Mouse (Mus musculus): ENCODE results near the gene Srebf2. TPM values are rescaled to one million over a fixed set of nuclear protein-coding genes. Genes with fewer than 3 reads are reported as not detected.

The Srebf2 gene
- polyA plus RNA-seq, 1 experiment from 2014 or later = 114 TPM

GRCm38 (mm10) chr15:82181131-82181530 lies 34.1 kb downstream of the Srebf2 start:
- WGBS = 65% methylated on average over 5 of the region's 5 CpGs
- ATAC-seq (ENCODE audit: insufficient read depth) = no peak
- Histone ChIP-seq H3K4me2 (no peak overlapping the region), H3K27ac (ENCODE audit: low read depth) (no peak overlapping the region), H3K27me3 (ENCODE audit: insufficient read depth, low read length) (no peaks in the 10 kb centered on the region), H3K9me3 (ENCODE audit: low read depth, low read length) (peaks cover 4% of the 10 kb centered on the region; the same call in 1 of the 2 replicates), H3K9ac (no peak overlapping the region), H3K4me3 (ENCODE audit: low read depth, low read length) (no peak overlapping the region), H3K4me1 (ENCODE audit: insufficient read depth) (no peaks in the 10 kb centered on the region), H3K36me3 (ENCODE audit: insufficient read depth) (peaks cover 99% of the 10 kb centered on the region)
- TF ChIP-seq CTCF (IDR thresholded peaks at IDR 0.05; ENCODE audit: low read depth) = no peak
- DNase-seq = peak; percentile 34

GRCm38 (mm10) chr15:82182311-82182710 lies 35.3 kb downstream of the Srebf2 start:
- no peak for DNase-seq
- peaks cover 100% of the 10 kb centered on the region for H3K36me3 ChIP-seq (ENCODE audit: insufficient read depth)
- H3K4me2 ChIP-seq = no peak overlapping the region
- no peaks in the 10 kb centered on the region for H3K4me1 ChIP-seq (ENCODE audit: insufficient read depth)
- TF ChIP-seq CTCF (IDR thresholded peaks at IDR 0.05; ENCODE audit: low read depth) = peak; percentile 37; the same call in 1 of the 2 replicates
- H3K27ac ChIP-seq (ENCODE audit: low read depth) = no peak overlapping the region
- no peak overlapping the region for H3K9ac ChIP-seq
- H3K27me3 ChIP-seq (ENCODE audit: insufficient read depth, low read length) = no peaks in the 10 kb centered on the region
- 98% methylated on average over 4 of the region's 4 CpGs for WGBS
- ATAC-seq (ENCODE audit: insufficient read depth) = no peak
- no peak overlapping the region for H3K4me3 ChIP-seq (ENCODE audit: low read depth, low read length)
- H3K9me3 ChIP-seq (ENCODE audit: low read depth, low read length) = peaks cover 4% of the 10 kb centered on the region; the same call in 1 of the 2 replicates

- no peak overlapping the region for H3K27ac ChIP-seq (ENCODE audit: low read depth)
- 50% methylated on average over 10 of the region's 10 CpGs for WGBS
- no peak for ATAC-seq (ENCODE audit: insufficient read depth)
These were observed 36.6 kb downstream of the Srebf2 start for GRCm38 (mm10) chr15:82183596-82183995.

GRCm38 (mm10) chr15:82184183-82184582 lies 37.2 kb downstream of the Srebf2 start:
- H3K27me3 ChIP-seq (ENCODE audit: insufficient read depth, low read length) = no peaks in the 10 kb centered on the region
- H3K27ac ChIP-seq (ENCODE audit: low read depth) = no peak overlapping the region
- WGBS = 55% methylated on average over 7 of the region's 7 CpGs
- no peak overlapping the region for H3K9ac ChIP-seq
- no peak for TF ChIP-seq CTCF (IDR thresholded peaks at IDR 0.05; ENCODE audit: low read depth)
- H3K9me3 ChIP-seq (ENCODE audit: low read depth, low read length) = peaks cover 4% of the 10 kb centered on the region; the same call in 1 of the 2 replicates
- H3K4me1 ChIP-seq (ENCODE audit: insufficient read depth) = no peaks in the 10 kb centered on the region
- no peak for DNase-seq
- H3K4me2 ChIP-seq = no peak overlapping the region
- no peak for ATAC-seq (ENCODE audit: insufficient read depth)
- no peak overlapping the region for H3K4me3 ChIP-seq (ENCODE audit: low read depth, low read length)
- H3K36me3 ChIP-seq (ENCODE audit: insufficient read depth) = peaks cover 98% of the 10 kb centered on the region

More at GRCm38 (mm10) chr15:82183596-82183995, 36.6 kb downstream of the Srebf2 start:
- H3K4me3 ChIP-seq (ENCODE audit: low read depth, low read length) = no peak overlapping the region
- no peak overlapping the region for H3K9ac ChIP-seq
- no peaks in the 10 kb centered on the region for H3K27me3 ChIP-seq (ENCODE audit: insufficient read depth, low read length)
- DNase-seq = no peak
- peaks cover 4% of the 10 kb centered on the region; the same call in 1 of the 2 replicates for H3K9me3 ChIP-seq (ENCODE audit: low read depth, low read length)
- no peak overlapping the region for H3K4me2 ChIP-seq
- no peaks in the 10 kb centered on the region for H3K4me1 ChIP-seq (ENCODE audit: insufficient read depth)
- no peak for TF ChIP-seq CTCF (IDR thresholded peaks at IDR 0.05; ENCODE audit: low read depth)
- peaks cover 99% of the 10 kb centered on the region for H3K36me3 ChIP-seq (ENCODE audit: insufficient read depth)

GRCm38 (mm10) chr15:82184656-82185055 lies 37.7 kb downstream of the Srebf2 start:
- WGBS = 71% methylated on average over 10 of the region's 10 CpGs
- no peak for TF ChIP-seq CTCF (IDR thresholded peaks at IDR 0.05; ENCODE audit: low read depth)
- Histone ChIP-seq H3K4me1 (ENCODE audit: insufficient read depth) (no peaks in the 10 kb centered on the region), H3K27me3 (ENCODE audit: insufficient read depth, low read length) (no peaks in the 10 kb centered on the region), H3K4me2 (no peak overlapping the region), H3K27ac (ENCODE audit: low read depth) (no peak overlapping the region), H3K36me3 (ENCODE audit: insufficient read depth) (peaks cover 98% of the 10 kb centered on the region), H3K4me3 (ENCODE audit: low read depth, low read length) (no peak overlapping the region), H3K9me3 (ENCODE audit: low read depth, low read length) (peaks cover 4% of the 10 kb centered on the region; the same call in 1 of the 2 replicates), H3K9ac (no peak overlapping the region)
- DNase-seq (no peak), ATAC-seq (ENCODE audit: insufficient read depth) (no peak)

GRCm38 (mm10) chr15:82185062-82185783 lies 38.2 kb downstream of the Srebf2 start:
- no peak for TF ChIP-seq CTCF (IDR thresholded peaks at IDR 0.05; ENCODE audit: low read depth)
- Histone ChIP-seq H3K9ac (no peak overlapping the region), H3K4me2 (no peak overlapping the region), H3K9me3 (ENCODE audit: low read depth, low read length) (peaks cover 4% of the 10 kb centered on the region; the same call in 1 of the 2 replicates), H3K4me3 (ENCODE audit: low read depth, low read length) (no peak overlapping the region), H3K27ac (ENCODE audit: low read depth) (no peak overlapping the region), H3K4me1 (ENCODE audit: insufficient read depth) (no peaks in the 10 kb centered on the region), H3K36me3 (ENCODE audit: insufficient read depth) (peaks cover 97% of the 10 kb centered on the region), H3K27me3 (ENCODE audit: insufficient read depth, low read length) (no peaks in the 10 kb centered on the region)
- WGBS = 74% methylated on average over 14 of the region's 14 CpGs
- DNase-seq = no peak
- ATAC-seq (ENCODE audit: insufficient read depth) = no peak

- Histone ChIP-seq H3K9ac (no peak overlapping the region), H3K36me3 (ENCODE audit: insufficient read depth) (peaks cover 97% of the 10 kb centered on the region), H3K27ac (ENCODE audit: low read depth) (0 out of 2 replicates have a peak overlapping the region, but pooled peaks have one; percentile 18), H3K4me1 (ENCODE audit: insufficient read depth) (no peaks in the 10 kb centered on the region), H3K4me2 (no peak overlapping the region), H3K9me3 (ENCODE audit: low read depth, low read length) (peaks cover 4% of the 10 kb centered on the region; the same call in 1 of the 2 replicates), H3K27me3 (ENCODE audit: insufficient read depth, low read length) (no peaks in the 10 kb centered on the region), H3K4me3 (ENCODE audit: low read depth, low read length) (no peak overlapping the region)
- 60% methylated on average over 14 of the region's 14 CpGs for WGBS
- ATAC-seq (ENCODE audit: insufficient read depth) (no peak; the same call in 1 of the 2 replicates), DNase-seq (no peak)
- TF ChIP-seq CTCF (IDR thresholded peaks at IDR 0.05; ENCODE audit: low read depth) = no peak
These were observed 39.1 kb downstream of the Srebf2 start for GRCm38 (mm10) chr15:82186131-82186530.
